Mouse (Mus musculus): Measurements from ENCODE around the gene Cyren. TPM values are rescaled to one million over a fixed set of nuclear protein-coding genes. Genes with fewer than 3 reads are reported as not detected.
A peak's percentile ranks its signal among the peaks of the same experiment; 100 is the strongest.

The Cyren gene
- total and polyA plus RNA-seq, 3 experiments, result 7.9 to 11.9 (median 9.7) TPM

DNA sequence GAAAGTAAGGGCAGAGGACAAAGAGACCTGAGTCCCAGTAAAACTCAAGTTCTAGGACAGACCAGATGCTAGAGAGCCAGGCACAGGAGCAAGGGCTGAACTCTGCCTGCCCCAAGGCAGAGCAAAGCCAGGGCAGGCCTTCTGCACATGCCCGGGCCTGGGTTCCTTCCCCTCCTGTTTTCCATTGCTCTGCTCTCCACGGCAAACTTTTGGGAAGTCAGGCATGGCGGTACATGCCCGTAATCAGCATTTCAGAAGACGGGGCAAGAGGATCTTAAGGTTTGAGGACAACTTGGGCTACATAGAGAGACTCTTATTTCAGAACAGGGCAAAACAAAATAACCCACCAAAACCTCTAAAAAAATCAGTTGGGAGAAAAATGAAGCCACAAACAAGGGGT is 7.7 kb downstream of the Cyren start:
- Histone ChIP-seq H3K9me3 (replicated peaks; ENCODE audit: low read length) (no peaks in the 10 kb centered on the region), H3K27ac (ENCODE audit: insufficient read depth, low read depth) (no peak overlapping the region), H3K9ac (ENCODE audit: insufficient read depth, low read depth) (no peak overlapping the region), H3K4me2 (ENCODE audit: insufficient read depth, low read depth, poor library complexity, severe bottlenecking) (no peak overlapping the region), H3K27me3 (replicated peaks) (no peaks in the 10 kb centered on the region), H3K36me3 (replicated peaks in 1 of 2; ENCODE audit: control insufficient read depth in 1 of 2, insufficient read depth in 1 of 2, low read length in 1 of 2) (peaks cover 21 to 46% of the 10 kb centered on the region in 2 experiments), H3K79me2 (replicated peaks; ENCODE audit: control insufficient read depth, extremely low read depth, insufficient read depth, poor library complexity, severe bottlenecking) (no peaks in the 10 kb centered on the region), H3K4me1 (ENCODE audit: control insufficient read depth in 1 of 2, insufficient read depth in 2 of 2) (peaks cover 26 to 76% of the 10 kb centered on the region in 2 experiments), H3K4me3 (replicated peaks in 1 of 3; ENCODE audit: low read depth in 2 of 3, low read length in 2 of 3, poor library complexity in 1 of 3) (no peak overlapping the region)
- in situ Hi-C loops (cut with MboI; ENCODE audit: low pct_ligation_motif_present, low pct_unique_long_range_greater_than_20kb, low sequenced_read_pairs), result no loop called here
- no peak for DNase-seq (ENCODE audit: extremely low read depth)
- no peak for TF ChIP-seq SMC3 (IDR thresholded peaks at IDR 0.05; ENCODE audit: low read depth, low read length)
- TF ChIP-seq POLR2AphosphoS2 (IDR thresholded peaks at IDR 0.05; ENCODE audit: low read depth, low read length), result no peak
- no peak for TF ChIP-seq CTCF (conservative IDR thresholded peaks at IDR 0.05 in 1 of 2, IDR thresholded peaks at IDR 0.05 in 1 of 2; ENCODE audit: low read depth in 2 of 2, low read length in 2 of 2)
- no peak for TF ChIP-seq MAFK (IDR thresholded peaks at IDR 0.05; ENCODE audit: insufficient replicate concordance, low read length)
- no peak for TF ChIP-seq PAX5 (IDR thresholded peaks at IDR 0.05; ENCODE audit: low read length)
- no peak for TF ChIP-seq GABPA (IDR thresholded peaks at IDR 0.05; ENCODE audit: insufficient replicate concordance, low read depth, low read length)
- TF ChIP-seq BHLHE40 (IDR thresholded peaks at IDR 0.05; ENCODE audit: low read depth, low read length), result no peak
- TF ChIP-seq JUN (IDR thresholded peaks at IDR 0.05; ENCODE audit: insufficient read depth, low read depth, low read length), result no peak
- no peak for TF ChIP-seq TCF12 (IDR thresholded peaks at IDR 0.05; ENCODE audit: low read depth, low read length)
- TF ChIP-seq TBP (conservative IDR thresholded peaks at IDR 0.05; ENCODE audit: low read depth, low read length), result no peak
- TF ChIP-seq KAT2A (IDR thresholded peaks at IDR 0.05; ENCODE audit: insufficient replicate concordance, low read length), result no peak
- TF ChIP-seq MYC (IDR thresholded peaks at IDR 0.05; ENCODE audit: low read depth, low read length), result no peak
- dilution Hi-C loops (cut with MboI; ENCODE audit: extremely low pct_ligation_motif_present, extremely low pct_unique_long_range_greater_than_20kb, low sequenced_read_pairs), result no loop called here

DNA sequence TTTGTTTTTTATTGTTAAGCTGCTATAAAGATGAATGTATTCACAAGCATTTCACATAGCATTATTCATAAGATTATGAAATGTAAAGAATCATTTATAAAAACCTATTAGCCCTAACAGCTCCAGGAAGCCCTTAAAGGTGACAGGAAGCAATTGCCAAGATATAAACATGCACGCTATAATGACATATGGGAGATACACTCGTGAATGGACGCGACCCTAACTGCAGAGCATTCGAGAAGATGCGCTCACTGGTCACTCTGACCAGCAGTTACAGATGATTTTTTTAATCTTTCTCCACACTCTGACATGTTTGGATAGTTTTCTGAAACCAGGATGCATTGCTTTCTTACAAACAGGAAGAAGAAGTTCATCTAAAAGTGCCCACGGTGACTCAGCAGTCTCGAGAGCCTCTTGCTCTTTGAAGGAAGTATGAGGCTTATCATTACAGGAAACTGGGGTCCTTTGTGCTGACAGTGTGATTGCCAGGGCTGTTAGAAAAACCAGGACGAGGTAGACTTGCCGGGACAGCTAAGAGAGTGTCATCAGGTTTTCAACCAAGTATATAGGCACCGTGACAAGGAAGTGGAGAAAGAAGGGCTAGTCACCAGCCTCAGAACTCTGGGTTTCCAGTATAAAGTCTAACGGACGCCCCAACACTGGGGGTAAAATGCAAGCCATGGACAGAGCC is 8.5 kb downstream of the Cyren start:
- no peaks in the 10 kb centered on the region for H3K9me3 ChIP-seq (replicated peaks; ENCODE audit: low read length)
- peak; percentile 56 for DNase-seq (ENCODE audit: extremely low read depth)
- peak; percentile 35; the same call in 1 of the 2 replicates for TF ChIP-seq MAFK (IDR thresholded peaks at IDR 0.05; ENCODE audit: insufficient replicate concordance, low read length)
- TF ChIP-seq NRF1 (IDR thresholded peaks at IDR 0.05; ENCODE audit: low read depth, low read length), result no peak
- no peak for TF ChIP-seq GABPA (IDR thresholded peaks at IDR 0.05; ENCODE audit: insufficient replicate concordance, low read depth, low read length)
- TF ChIP-seq CTCF (conservative IDR thresholded peaks at IDR 0.05 in 1 of 2, IDR thresholded peaks at IDR 0.05 in 1 of 2; ENCODE audit: low read depth in 2 of 2, low read length in 2 of 2), result no peak
- TF ChIP-seq JUN (IDR thresholded peaks at IDR 0.05; ENCODE audit: insufficient read depth, low read depth, low read length), result no peak
- no peak for TF ChIP-seq POLR2A (IDR thresholded peaks at IDR 0.05; ENCODE audit: low read depth, low read length)
- TF ChIP-seq POLR2AphosphoS2 (IDR thresholded peaks at IDR 0.05; ENCODE audit: low read depth, low read length), result no peak
- no peak for TF ChIP-seq SMC3 (IDR thresholded peaks at IDR 0.05; ENCODE audit: low read depth, low read length)
- no peak for TF ChIP-seq E2F4 (IDR thresholded peaks at IDR 0.05; ENCODE audit: insufficient replicate concordance, low read depth, low read length)
- no peaks in the 10 kb centered on the region; the same call in 1 of the 2 replicates for H3K79me2 ChIP-seq (replicated peaks; ENCODE audit: control insufficient read depth, extremely low read depth, insufficient read depth, poor library complexity, severe bottlenecking)
- in situ Hi-C loops (cut with MboI; ENCODE audit: low pct_ligation_motif_present, low pct_unique_long_range_greater_than_20kb, low sequenced_read_pairs), result no loop called here
- dilution Hi-C loops (cut with MboI; ENCODE audit: extremely low pct_ligation_motif_present, extremely low pct_unique_long_range_greater_than_20kb, low sequenced_read_pairs), result no loop called here
- H3K36me3 ChIP-seq (replicated peaks in 1 of 2; ENCODE audit: control insufficient read depth in 1 of 2, insufficient read depth in 1 of 2, low read length in 1 of 2), result peaks cover 21 to 38% of the 10 kb centered on the region in 2 experiments
- H3K27me3 ChIP-seq (replicated peaks), result no peaks in the 10 kb centered on the region
- H3K4me2 ChIP-seq (ENCODE audit: insufficient read depth, low read depth, poor library complexity, severe bottlenecking), result no peak overlapping the region
- peaks cover 27 to 73% of the 10 kb centered on the region in 2 experiments for H3K4me1 ChIP-seq (ENCODE audit: control insufficient read depth in 1 of 2, insufficient read depth in 2 of 2)
- no peak overlapping the region for H3K4me3 ChIP-seq (replicated peaks in 1 of 3; ENCODE audit: low read depth in 2 of 3, low read length in 2 of 3, poor library complexity in 1 of 3)
- H3K9ac ChIP-seq (ENCODE audit: insufficient read depth, low read depth), result no peak overlapping the region
- no peak overlapping the region for H3K27ac ChIP-seq (ENCODE audit: insufficient read depth, low read depth)
